Mouse (Mus musculus): ENCODE data around the gene Pde12. TPM values are rescaled to one million over a fixed set of nuclear protein-coding genes. Genes with fewer than 3 reads are reported as not detected.
"Not testable (repeated sequence)": the region's sequence is repeated elsewhere in the genome, so short reads cannot be mapped to it uniquely, and the experiment has no call there.

Pde12 gene
- polyA plus RNA-seq (2012; rRNA removed) = 3.9 and 4.8 TPM in 2 replicates

- peak; percentile 80 for TF ChIP-seq POLR2A (IDR thresholded peaks at IDR 0.05; ENCODE audit: low read depth, low read length)
- no peak for TF ChIP-seq CTCF (conservative IDR thresholded peaks at IDR 0.05; ENCODE audit: insufficient read depth, insufficient read length, low read depth, low read length)
- WGBS = under 1% methylated on average over 70 of the region's 70 CpGs
- Histone ChIP-seq H3K4me1 (ENCODE audit: control insufficient read depth, insufficient read depth, low read length) (peaks cover 4% of the 10 kb centered on the region; the same call in 1 of the 2 replicates), H3K27ac (ENCODE audit: insufficient read depth, low read depth, low read length) (peak within 1 kb of the TSS; percentile 99), H3K36me3 (ENCODE audit: control insufficient read depth, insufficient read depth, low read length) (peaks cover 4% of the 10 kb centered on the region; the same call in 1 of the 2 replicates), H3K27me3 (replicated peaks; ENCODE audit: control insufficient read depth, insufficient read depth, low read length) (no peaks in the 10 kb centered on the region), H3K4me3 (ENCODE audit: insufficient read depth, low read depth, low read length) (peak within 1 kb of the TSS; percentile 96)
- peak; percentile 95 for DNase-seq
Measured at GRCm38 (mm10) chr14:26669292-26670073, at the start of gene Pde12. TSS of gene Pde12 (minus strand) at chr14:26669883.

DNA sequence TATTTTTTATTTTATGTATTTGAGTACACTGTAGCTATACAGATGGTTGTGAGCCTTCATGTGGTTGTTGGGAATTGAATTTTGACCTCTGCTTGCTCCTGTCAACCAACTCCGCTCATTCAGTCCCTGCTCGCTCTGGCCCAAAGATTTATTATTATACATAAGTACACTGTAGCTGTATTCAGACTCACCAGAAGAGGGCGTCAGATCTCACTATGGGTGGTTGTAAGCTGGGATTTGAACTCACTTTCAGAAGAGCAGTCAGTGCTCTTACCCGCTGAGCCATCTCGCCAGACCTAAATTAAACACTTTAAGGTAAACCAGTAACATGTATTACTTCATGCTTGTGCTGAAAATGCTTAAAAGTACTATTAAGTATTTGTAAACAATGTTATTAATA, 35.6 kb upstream of the Pde12 start:
- H3K4me1 ChIP-seq (ENCODE audit: control insufficient read depth, insufficient read depth, low read length); H3K27me3 ChIP-seq (replicated peaks; ENCODE audit: control insufficient read depth, insufficient read depth, low read length); DNase-seq; H3K36me3 ChIP-seq (ENCODE audit: control insufficient read depth, insufficient read depth, low read length); H3K27ac ChIP-seq (ENCODE audit: insufficient read depth, low read depth, low read length); H3K4me3 ChIP-seq (ENCODE audit: insufficient read depth, low read depth, low read length): not testable (repeated sequence)
- 86% methylated on average over 5 of the region's 5 CpGs for WGBS

DNA sequence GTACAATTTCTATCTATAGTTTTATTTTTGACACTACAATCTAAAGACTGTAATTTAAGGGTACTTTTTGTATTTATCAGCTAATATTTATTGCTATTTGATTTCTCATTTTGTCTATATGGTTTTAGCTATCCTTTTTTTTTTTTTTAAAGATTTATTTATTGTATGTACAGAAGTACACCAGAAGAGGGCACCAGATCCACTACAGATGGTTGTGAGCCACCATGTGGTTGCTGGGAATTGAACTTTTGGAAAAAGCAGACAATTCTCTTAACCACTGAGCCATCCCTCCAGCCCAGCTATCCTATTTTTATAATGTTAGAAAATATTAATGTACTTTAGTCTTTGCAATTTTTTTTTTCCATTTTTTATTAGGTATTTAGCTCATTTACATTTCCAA, 28.2 kb upstream of the Pde12 start:
- Histone ChIP-seq H3K27me3 (replicated peaks; ENCODE audit: control insufficient read depth, insufficient read depth, low read length) (no peaks in the 10 kb centered on the region), H3K4me1 (ENCODE audit: control insufficient read depth, insufficient read depth, low read length) (no peaks in the 10 kb centered on the region), H3K27ac (ENCODE audit: insufficient read depth, low read depth, low read length) (no peak overlapping the region), H3K36me3 (ENCODE audit: control insufficient read depth, insufficient read depth, low read length) (no peaks in the 10 kb centered on the region), H3K4me3 (ENCODE audit: insufficient read depth, low read depth, low read length) (no peak overlapping the region)
- TF ChIP-seq POLR2A (IDR thresholded peaks at IDR 0.05; ENCODE audit: low read depth, low read length) (no peak), CTCF (conservative IDR thresholded peaks at IDR 0.05; ENCODE audit: insufficient read depth, insufficient read length, low read depth, low read length) (0 out of 2 replicates have a peak, but pooled peaks have one; percentile 7)
- DNase-seq = peak; percentile 5

DNA sequence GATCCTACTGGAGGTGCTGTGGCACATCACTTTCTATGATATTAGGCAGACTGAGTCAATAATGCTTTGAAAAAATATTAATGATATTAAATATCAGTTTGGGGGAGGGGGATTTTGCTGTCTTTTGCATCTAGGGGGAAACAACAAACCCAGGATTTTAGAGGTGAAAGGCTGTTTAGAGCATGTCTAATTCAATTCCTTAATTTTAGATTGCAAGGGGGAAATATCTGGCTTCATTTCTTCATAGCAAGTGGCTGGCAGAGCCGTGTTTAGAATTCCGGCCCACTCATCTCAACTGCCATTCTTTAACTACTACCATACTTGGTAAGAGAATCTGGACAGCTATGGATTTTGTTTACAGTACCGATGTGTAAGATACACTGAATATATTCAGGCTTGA, 23.3 kb upstream of the Pde12 start, which contains the start of gene Dnah12:
Dnah12 (plus strand) TSS at position 301 of the 400 bp plus-strand sequence.
- peaks cover 4% of the 10 kb centered on the region; the same call in 1 of the 2 replicates for H3K4me1 ChIP-seq (ENCODE audit: control insufficient read depth, insufficient read depth, low read length)
- DNase-seq = no peak
- H3K27me3 ChIP-seq (replicated peaks; ENCODE audit: control insufficient read depth, insufficient read depth, low read length) = no peaks in the 10 kb centered on the region
- TF ChIP-seq POLR2A (IDR thresholded peaks at IDR 0.05; ENCODE audit: low read depth, low read length) = no peak
- no peak for TF ChIP-seq CTCF (conservative IDR thresholded peaks at IDR 0.05; ENCODE audit: insufficient read depth, insufficient read length, low read depth, low read length)
- no peak within 1 kb of the TSS for H3K4me3 ChIP-seq (ENCODE audit: insufficient read depth, low read depth, low read length)
- H3K27ac ChIP-seq (ENCODE audit: insufficient read depth, low read depth, low read length) = no peak within 1 kb of the TSS
- H3K36me3 ChIP-seq (ENCODE audit: control insufficient read depth, insufficient read depth, low read length) = no peaks in the 10 kb centered on the region
- WGBS = 76% methylated on average over 3 of the region's 3 CpGs

DNA sequence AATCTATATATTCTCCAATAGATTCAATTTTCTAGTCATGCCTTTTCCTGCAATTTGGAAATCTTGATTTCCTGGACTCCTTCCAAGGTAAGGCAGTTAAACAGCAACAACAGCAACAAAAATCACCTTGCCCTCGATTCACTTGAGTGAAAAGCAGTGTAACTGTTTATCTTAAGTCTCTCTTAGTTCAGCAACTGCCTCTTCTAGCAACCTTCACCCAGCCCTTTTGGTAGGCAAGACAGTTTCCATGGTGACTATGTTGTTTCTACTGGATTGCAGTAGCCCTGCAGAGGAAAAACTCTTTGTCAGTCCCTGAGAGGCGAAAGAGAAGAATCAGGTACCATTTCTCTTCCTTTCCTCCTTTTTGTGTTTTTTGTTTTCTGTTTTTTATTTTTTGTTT, 21.7 kb upstream of the Pde12 start:
- TF ChIP-seq CTCF (conservative IDR thresholded peaks at IDR 0.05; ENCODE audit: insufficient read depth, insufficient read length, low read depth, low read length) = no peak
- no peak for TF ChIP-seq POLR2A (IDR thresholded peaks at IDR 0.05; ENCODE audit: low read depth, low read length)
- Histone ChIP-seq H3K27me3 (replicated peaks; ENCODE audit: control insufficient read depth, insufficient read depth, low read length) (no peaks in the 10 kb centered on the region), H3K36me3 (ENCODE audit: control insufficient read depth, insufficient read depth, low read length) (no peaks in the 10 kb centered on the region), H3K4me1 (ENCODE audit: control insufficient read depth, insufficient read depth, low read length) (peaks cover 4% of the 10 kb centered on the region; the same call in 1 of the 2 replicates), H3K4me3 (ENCODE audit: insufficient read depth, low read depth, low read length) (no peak overlapping the region), H3K27ac (ENCODE audit: insufficient read depth, low read depth, low read length) (peak overlapping the region; percentile 78)
- peak; percentile 56 for DNase-seq
- 20% methylated on average over 2 of the region's 2 CpGs for WGBS

DNA sequence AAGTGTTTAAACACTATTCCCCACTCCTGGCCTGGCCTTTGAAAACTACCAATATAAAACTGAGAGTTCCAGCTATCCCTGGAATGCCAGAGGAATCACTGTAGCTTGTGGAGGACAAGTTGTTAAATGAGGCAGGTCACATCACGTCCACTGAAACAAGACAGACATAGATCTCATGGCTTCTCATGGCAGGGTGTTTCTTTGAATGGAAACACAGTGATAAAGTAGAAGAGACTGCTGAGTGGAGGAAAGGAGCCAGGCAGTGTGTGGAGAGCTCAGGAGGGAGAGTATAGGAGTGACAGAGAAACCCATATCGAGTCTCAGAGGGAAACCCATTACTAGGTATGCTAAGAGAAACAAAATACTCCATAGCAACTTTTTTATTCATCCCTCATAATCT, 21.0 kb upstream of the Pde12 start:
- TF ChIP-seq POLR2A (IDR thresholded peaks at IDR 0.05; ENCODE audit: low read depth, low read length) = no peak
- no peak for TF ChIP-seq CTCF (conservative IDR thresholded peaks at IDR 0.05; ENCODE audit: insufficient read depth, insufficient read length, low read depth, low read length)
- H3K36me3 ChIP-seq (ENCODE audit: control insufficient read depth, insufficient read depth, low read length) = no peaks in the 10 kb centered on the region
- no peaks in the 10 kb centered on the region for H3K27me3 ChIP-seq (replicated peaks; ENCODE audit: control insufficient read depth, insufficient read depth, low read length)
- H3K4me1 ChIP-seq (ENCODE audit: control insufficient read depth, insufficient read depth, low read length) = peaks cover 4% of the 10 kb centered on the region; the same call in 1 of the 2 replicates
- 41% methylated on average over 2 of the region's 2 CpGs for WGBS
- peak overlapping the region; percentile 2; the same call in 1 of the 2 replicates for H3K27ac ChIP-seq (ENCODE audit: insufficient read depth, low read depth, low read length)
- DNase-seq = no peak
- H3K4me3 ChIP-seq (ENCODE audit: insufficient read depth, low read depth, low read length) = no peak overlapping the region

DNA sequence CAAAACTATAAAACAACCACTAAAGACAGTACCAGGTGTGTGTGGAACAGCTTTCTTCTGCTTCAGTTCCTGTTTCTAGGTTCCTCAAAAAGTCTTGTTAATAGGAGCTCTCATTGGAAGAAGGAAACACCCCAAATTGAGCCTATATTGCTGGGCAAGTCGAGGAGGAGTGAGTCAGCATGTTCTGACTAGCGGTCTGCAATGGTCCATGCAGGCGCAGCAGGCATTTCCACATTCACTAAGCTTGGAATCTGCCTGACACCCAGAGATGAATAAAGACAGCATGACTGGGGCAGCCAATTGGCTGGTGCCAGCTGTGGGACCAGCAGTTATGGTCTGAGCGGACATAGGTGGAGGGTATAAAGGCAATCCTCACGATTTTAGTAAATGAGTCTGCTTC, 6.1 kb upstream of the Pde12 start:
- Histone ChIP-seq H3K36me3 (ENCODE audit: control insufficient read depth, insufficient read depth, low read length) (no peaks in the 10 kb centered on the region), H3K4me1 (ENCODE audit: control insufficient read depth, insufficient read depth, low read length) (peaks cover 4% of the 10 kb centered on the region; the same call in 1 of the 2 replicates), H3K4me3 (ENCODE audit: insufficient read depth, low read depth, low read length) (no peak overlapping the region), H3K27ac (ENCODE audit: insufficient read depth, low read depth, low read length) (peak overlapping the region; percentile 56), H3K27me3 (replicated peaks; ENCODE audit: control insufficient read depth, insufficient read depth, low read length) (no peaks in the 10 kb centered on the region)
- WGBS = 64% methylated on average over 5 of the region's 5 CpGs
- TF ChIP-seq CTCF (conservative IDR thresholded peaks at IDR 0.05; ENCODE audit: insufficient read depth, insufficient read length, low read depth, low read length) (no peak), POLR2A (IDR thresholded peaks at IDR 0.05; ENCODE audit: low read depth, low read length) (no peak)
- no peak for DNase-seq

Data from kidney, adult 2 months (tissue).